Mouse (Mus musculus): Measurements from ENCODE around the gene Ankrd54.

The Ankrd54 gene

GRCm38 (mm10) chr15:79062376-79063159 is at the start of gene Ankrd54:
Gene Ankrd54 (minus strand): TSS chr15:79062893.
- DNase-seq = peak; percentile 99

- no peak for DNase-seq
Measured at GRCm38 (mm10) chr15:79111774-79112173, 49.1 kb upstream of the Ankrd54 start.

GRCm38 (mm10) chr15:79110528-79110927 is 47.8 kb upstream of the Ankrd54 start:
- DNase-seq = no peak

GRCm38 (mm10) chr15:79110031-79110430 is 47.3 kb upstream of the Ankrd54 start:
- no peak for DNase-seq

- DNase-seq = no peak
Measured at GRCm38 (mm10) chr15:79109321-79109934, 46.7 kb upstream of the Ankrd54 start.

GRCm38 (mm10) chr15:79108421-79109320 is 46.0 kb upstream of the Ankrd54 start, which contains the start of gene Micall1:
Gene Micall1 (plus strand): TSS chr15:79108898.
- peak; percentile 78 for DNase-seq

- DNase-seq = no peak
Measured at GRCm38 (mm10) chr15:79107966-79108365, 45.3 kb upstream of the Ankrd54 start.

GRCm38 (mm10) chr15:79105804-79106203 is 43.1 kb upstream of the Ankrd54 start:
- no peak for DNase-seq

- no peak for DNase-seq
Measured at GRCm38 (mm10) chr15:79103264-79103663, 40.6 kb upstream of the Ankrd54 start.

- DNase-seq = no peak
Measured at GRCm38 (mm10) chr15:79101531-79101930, 38.8 kb upstream of the Ankrd54 start.

- no peak for DNase-seq
Measured at GRCm38 (mm10) chr15:79100391-79100790, 37.7 kb upstream of the Ankrd54 start.

GRCm38 (mm10) chr15:79099456-79099855 is 36.8 kb upstream of the Ankrd54 start:
- DNase-seq = no peak

GRCm38 (mm10) chr15:79098868-79099267 is 36.2 kb upstream of the Ankrd54 start:
- DNase-seq = no peak

GRCm38 (mm10) chr15:79098220-79098619 is 35.5 kb upstream of the Ankrd54 start:
- DNase-seq = no peak

- DNase-seq = peak; percentile 32
Measured at GRCm38 (mm10) chr15:79097611-79098025, 34.9 kb upstream of the Ankrd54 start.

GRCm38 (mm10) chr15:79097135-79097534 is 34.4 kb upstream of the Ankrd54 start:
- DNase-seq = no peak

- no peak for DNase-seq
Measured at GRCm38 (mm10) chr15:79096556-79096955, 33.9 kb upstream of the Ankrd54 start.

- no peak for DNase-seq
Measured at GRCm38 (mm10) chr15:79095483-79095882, 32.8 kb upstream of the Ankrd54 start.

GRCm38 (mm10) chr15:79093083-79093839 is 30.6 kb upstream of the Ankrd54 start:
- no peak for DNase-seq

- DNase-seq = no peak
Measured at GRCm38 (mm10) chr15:79092284-79092683, 29.6 kb upstream of the Ankrd54 start.

- no peak for DNase-seq
Measured at GRCm38 (mm10) chr15:79079567-79079966, 16.9 kb upstream of the Ankrd54 start.

GRCm38 (mm10) chr15:79075658-79076365 is 13.1 kb upstream of the Ankrd54 start:
- DNase-seq = no peak
